Mouse (Mus musculus) lung, adult 18-20 months (tissue): ENCODE measurements around the gene Zfp708.
A peak's percentile ranks its signal among the peaks of the same experiment; 100 is the strongest.
"Not testable (repeated sequence)": the region's sequence is repeated elsewhere in the genome, so short reads cannot be mapped to it uniquely, and the experiment has no call there.

Experiments used
- DNase-seq, 2 experiments: peaks; one replicate each; pipeline ENCODE4 v3.0.0; 2022; ENCODE audit warnings: mixed read lengths in 2 of 2

Zfp708 gene

DNA sequence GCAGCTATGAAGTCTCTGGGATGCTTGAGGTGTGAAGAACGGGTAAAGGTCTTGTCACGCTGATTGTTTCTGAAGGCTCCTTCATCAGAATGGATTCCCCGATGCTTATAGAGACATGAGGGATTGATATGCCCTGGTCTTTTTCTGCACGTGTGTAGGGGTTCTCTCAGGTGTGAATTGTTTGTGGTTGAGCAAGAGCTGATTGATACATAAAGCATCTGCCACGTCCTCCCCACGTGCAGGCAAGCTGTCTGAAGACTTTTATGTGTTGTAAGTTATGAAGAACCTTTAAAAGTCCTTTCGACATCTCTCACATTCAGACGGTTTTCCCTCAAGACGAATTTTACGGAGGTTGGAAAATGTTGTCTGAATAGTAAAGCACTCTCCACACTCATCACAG lies at the start of gene Zfp708:
TSS of gene Zfp708 (minus strand) at position 101 of the 400 bp plus-strand sequence.
- no peak for DNase-seq

DNA sequence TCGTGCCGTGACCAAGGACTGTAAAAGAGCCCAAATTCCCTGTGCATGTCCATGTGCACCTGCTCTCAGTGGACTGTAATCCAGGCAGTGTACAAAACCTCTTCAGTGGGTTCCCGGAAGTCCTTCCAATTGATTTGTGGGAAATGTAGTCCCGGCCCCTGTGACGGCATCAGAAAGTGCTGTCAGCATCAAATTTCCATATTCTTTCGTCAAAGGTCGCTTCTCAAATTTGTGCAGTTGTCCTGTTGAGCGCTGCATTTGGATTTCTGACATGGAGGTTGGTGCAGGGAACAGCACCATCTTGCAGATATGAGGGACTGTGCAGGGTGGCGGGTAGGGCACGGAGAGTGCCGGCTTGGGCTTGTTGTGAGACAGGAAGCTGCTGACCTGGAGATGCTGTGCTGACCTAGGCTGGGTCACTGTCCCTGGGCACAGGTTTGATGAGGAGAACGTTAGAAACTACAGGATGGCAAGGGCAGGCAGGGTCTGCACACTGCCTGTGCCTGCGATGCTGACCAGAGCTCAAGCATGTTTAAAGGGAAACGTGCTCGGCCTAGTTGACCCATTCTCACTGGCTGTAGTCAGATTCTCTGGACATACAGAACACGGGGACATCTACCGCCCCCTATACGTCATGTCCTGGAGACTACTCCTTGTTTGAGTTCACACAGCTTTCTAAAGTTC lies 30.4 kb upstream of the Zfp708 start:
- DNase-seq: peak; percentile 87 to 90

DNA sequence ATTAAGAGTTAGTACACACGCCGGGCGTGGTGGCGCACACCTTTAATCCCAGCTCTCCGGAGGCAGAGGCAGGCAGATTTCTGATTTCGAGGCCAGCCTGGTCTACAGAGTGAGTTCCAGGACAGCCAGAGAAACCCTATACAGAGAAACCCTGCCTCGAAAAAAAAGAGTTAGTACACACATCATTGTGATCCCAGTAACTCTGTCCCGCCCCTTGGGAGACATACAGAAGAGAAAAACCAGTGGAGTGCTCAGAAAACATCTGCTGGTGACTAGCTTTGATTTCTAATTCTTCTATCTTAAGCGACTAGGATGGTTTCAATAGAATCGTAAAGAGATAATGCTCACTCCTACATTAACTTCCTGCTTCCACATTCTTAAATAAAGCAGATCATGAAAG lies 29.7 kb upstream of the Zfp708 start:
- DNase-seq: not testable (repeated sequence)

DNA sequence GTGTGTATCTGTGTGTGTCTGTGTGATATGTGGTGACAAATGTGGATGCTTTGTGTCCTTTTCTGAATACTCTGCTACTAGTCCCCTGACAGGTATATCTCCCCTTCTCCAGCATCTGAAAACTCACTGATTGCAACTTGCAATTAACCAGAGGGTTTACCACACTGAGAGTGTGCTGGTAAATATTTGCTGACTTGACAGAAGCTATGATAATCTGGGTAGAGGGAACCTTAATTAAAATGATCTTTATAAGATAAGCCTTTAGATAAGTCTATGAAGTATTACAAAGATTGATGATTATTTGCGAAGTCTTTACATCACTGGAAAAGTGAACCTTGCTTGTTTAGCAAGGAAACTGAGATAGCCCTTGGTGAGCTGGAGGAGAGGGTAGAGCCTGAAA lies 26.7 kb upstream of the Zfp708 start:
- no peak for DNase-seq

DNA sequence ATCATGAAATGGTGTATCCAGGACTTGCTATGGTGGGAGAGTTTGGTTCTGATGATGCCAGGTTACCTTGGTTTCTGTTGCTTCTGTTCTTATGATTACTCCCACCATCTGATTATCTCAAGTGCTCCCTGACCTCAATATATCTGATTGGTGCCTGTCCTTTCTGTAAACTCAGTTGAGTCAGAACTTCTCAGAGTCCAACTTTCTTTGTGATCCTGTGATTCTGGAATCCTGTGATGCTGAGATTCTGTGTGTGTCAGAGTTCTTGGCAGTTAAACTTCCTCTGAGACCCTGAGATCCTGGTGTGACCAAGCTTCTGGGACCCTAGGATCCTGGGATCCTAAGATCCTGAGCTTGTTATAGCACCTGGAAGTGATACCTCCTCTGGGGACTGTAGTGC lies 23.6 kb upstream of the Zfp708 start, which contains the start of gene Zfp759:
TSS of gene Zfp759 (plus strand) at position 301 of the 400 bp plus-strand sequence.
- not testable (repeated sequence) for DNase-seq

DNA sequence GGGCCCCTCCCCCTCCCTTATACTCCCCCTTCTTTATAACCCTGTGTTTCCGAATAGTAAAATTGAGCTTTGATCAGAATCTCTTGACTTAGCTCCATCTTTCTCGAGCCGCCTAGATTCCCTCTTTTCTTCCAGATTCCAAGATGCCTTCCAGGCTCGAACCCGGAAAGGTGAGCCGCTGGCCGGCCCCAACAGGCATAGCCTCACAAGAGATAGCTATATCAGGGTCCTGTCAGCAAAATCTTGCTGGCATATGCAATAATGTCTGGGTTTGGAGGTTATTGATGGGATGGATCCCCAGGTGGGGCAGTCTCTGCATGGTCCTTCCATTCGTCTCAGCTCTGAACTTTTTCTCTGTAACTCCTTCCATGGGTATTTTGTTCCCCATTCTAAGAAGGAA lies 18.4 kb upstream of the Zfp708 start, which contains the start of gene Rslcan18:
TSS of gene Rslcan18 (minus strand) at position 101 of the 400 bp plus-strand sequence.
- DNase-seq: not testable (repeated sequence)

DNA sequence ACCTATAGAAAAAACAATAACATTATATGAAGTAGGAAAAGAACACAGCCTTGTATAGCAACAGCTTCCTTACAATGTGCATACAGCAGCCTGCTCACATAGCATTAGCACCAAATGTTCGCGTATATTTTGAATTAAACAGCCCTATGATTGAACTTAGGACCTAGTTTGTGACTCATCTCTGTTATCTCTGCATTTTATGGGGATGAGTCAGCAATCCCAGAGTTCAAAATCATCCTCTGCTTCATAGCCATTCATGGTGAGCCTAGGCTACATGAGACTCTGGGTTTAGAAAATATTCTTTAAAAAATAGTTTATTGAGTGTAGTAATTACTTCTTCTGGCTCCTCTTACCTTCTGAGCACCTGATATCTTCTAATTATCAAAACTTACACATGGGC lies 15.5 kb upstream of the Zfp708 start:
- DNase-seq: no peak

DNA sequence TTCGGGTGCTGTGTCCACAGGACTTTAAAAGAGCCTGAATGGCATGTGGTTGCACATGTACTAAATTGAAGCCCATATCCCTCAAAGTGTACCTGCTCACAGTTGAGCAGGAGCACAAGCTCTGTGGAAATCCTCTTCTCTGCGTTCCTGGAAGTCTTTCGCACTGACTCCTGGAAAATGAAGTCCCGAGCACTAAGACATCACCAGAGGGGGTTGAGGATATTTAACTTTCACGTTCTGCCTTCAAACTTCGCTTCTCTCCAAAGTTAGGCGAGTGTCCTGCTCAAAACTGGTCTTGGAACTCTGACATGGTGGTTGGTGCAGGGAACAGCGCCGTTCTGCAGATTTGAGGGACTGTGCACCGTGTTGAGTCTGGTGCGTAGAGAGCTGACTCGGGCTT lies 14.3 kb upstream of the Zfp708 start:
- DNase-seq: peak; percentile 17 to 19

DNA sequence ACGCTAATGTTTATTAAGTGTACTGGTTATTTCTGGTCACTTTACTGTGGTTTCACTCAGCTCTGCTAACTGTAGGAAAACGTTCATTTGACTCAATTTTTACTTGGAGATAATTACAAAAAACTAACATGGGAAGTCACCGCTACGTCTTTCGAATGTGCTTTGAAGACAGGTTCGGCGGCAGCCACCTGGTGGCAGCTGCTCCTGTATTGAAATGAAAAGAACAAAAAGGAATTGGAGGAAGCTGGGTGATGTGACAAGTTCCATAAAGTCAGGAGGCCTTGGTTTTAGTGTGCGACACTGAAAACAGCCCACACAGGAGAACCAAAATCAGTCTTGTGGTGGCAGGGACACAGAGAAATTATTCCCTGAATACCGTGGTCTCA lies 11.0 kb upstream of the Zfp708 start:
- DNase-seq: peak in 1 of 2 experiments; percentile 50

DNA sequence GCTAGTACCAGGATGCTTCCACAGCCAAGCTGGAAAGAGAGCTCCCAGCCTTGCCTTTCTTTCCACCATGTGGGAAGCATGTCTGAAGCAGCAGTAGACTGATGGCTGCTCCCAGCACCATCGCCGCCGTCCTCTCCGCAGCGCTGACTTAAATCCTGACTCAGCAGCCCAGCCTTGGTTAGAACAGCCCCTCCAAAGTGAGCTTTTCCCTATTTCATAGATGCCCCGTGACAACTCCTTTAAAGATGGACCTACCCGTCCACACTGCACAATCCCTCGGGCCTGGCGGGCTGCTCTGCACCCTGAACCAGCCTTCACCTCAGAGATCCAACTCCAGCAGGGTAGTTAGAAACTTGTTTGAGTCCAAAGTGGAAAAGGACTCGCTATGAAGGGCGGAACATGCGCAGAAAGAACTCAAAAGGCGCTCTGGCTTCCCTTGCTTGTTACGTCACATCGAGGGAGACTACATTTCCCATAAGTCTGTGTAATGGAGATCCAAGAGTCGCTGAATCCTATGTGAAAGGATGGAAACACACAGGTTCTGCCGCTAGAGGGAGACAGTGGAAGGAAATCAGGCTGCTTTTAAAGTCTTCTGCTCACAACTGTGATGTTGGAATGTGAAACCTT lies 10.5 kb upstream of the Zfp708 start, which contains the start of gene Gm28557:
TSS of gene Gm28557 (minus strand) at position 411 of the 627 bp plus-strand sequence.
- DNase-seq: peak; percentile 92 to 96

DNA sequence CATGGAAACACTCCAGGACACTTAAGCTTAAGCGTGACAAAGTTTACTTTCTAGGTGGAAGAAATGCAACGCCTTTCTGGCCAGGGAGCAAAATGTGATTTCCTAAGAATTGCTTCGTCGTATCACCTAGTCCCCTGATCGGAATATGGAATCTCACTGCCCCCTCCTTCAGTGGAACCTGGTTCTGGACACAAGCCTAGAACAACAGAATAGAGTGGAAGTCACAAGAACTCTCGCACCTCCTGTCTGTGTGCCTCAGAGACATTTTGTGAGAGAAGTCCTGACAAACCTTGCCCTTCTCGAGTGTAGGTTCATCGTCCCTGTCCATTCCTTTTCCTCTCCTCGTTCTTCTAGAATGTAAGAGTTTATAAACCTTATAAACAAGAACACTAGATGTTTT lies 9.9 kb upstream of the Zfp708 start:
- DNase-seq: no peak

DNA sequence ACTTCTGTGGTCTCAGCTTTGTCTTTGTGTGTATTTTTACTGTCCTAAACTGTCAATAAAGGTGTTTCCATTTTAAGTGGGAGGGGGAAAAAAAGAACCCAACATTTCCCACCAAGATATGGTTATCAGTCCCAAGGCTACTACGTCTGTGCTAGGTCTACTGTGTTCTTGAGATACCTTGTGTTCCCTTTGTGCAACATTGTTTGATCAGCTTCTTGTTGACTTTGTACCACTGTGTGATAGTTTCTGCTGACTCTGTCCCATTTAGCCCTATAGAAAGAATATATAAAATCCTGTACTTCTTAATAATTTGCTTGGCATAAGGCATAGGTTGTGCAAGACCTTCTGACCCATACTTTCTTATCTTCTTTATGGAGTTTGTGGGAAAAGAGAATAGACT lies 7.6 kb downstream of the Zfp708 start:
- no peak for DNase-seq

DNA sequence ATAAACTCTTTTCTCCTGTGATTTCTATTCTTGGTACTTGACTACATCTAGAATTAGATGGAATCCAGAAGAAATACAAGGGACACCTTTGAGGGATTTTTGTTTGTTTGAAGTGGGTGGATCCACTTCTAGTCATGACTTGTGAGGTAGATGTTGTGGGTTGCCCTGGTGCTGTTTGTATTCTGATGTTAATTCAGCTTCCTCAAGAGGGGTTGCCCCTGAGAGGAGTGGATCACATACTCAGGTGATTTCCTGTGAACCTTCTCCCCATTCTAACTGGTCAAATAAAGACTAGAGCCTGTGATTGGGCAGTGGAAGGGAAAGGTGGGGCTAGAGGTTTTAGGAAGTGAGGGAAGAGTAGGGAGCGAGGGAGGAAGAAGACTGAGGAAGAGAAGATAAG lies 15.8 kb downstream of the Zfp708 start:
- DNase-seq: peak in 1 of 2 experiments; percentile 41

DNA sequence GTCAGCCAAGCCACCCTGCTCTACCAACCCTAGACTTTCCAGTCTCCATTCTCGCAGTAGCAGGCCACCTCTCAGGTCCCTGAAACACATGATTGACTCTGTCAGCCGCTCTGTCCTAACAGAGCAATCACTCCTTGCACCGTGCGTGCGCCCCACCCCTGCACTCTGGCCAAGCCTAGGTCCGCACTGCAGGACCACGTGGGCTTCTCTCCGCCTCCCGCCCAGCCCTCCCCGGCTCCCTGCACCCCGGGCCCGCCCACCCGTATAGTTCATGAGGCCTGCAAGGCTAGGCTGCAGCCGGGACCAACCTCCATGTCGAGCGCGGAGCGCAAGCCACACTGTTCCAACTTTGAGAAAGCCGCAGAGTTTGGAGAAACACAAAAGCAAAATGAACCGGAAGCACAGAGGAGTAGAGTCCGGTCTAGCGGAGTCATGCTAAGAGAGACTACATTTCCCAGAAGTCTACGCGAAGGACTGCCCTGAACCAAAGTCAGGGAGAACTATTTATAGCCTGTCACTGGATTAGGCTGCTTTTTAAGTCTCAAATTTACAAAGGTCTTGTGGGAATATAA lies 16.5 kb downstream of the Zfp708 start:
- peak; percentile 83 to 86 for DNase-seq

DNA sequence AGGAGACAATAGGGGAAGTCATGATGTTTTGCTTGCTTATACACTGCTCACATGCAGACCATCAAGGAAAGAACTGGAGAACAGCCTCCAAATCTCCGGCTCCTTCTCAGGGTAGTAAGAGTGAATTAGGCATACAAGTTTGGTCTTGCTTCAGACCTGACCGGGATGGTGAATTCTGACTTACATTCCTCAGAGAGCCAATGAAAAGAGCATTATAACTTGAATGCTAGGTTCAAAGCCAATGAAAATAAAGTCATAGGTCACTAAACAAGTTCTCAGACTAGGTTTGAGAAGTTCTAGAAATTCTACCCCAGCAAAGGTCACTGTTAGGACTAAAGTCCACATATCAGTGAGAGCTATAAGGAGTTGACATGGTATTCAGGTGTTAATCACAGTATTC lies 20.5 kb downstream of the Zfp708 start:
- no peak for DNase-seq

DNA sequence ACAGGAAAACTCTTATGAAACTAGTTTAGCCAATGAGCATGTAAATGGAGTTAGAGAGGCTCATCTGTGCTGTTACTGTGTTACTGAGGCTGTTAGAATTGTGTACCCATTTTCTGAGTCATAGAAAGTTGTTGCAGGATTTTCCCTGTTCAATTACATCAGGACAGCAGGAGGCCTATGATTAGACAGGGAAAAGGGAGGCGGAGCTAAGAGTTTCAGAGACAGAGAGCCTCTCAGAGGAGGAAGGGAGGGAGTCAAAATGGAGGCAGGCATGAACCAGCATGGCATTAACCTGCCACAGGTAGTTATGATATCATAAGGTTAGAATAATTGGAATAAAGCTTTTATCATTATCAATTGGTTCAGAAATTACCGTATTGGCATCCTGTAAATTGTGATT lies 25.0 kb downstream of the Zfp708 start:
- no peak for DNase-seq

DNA sequence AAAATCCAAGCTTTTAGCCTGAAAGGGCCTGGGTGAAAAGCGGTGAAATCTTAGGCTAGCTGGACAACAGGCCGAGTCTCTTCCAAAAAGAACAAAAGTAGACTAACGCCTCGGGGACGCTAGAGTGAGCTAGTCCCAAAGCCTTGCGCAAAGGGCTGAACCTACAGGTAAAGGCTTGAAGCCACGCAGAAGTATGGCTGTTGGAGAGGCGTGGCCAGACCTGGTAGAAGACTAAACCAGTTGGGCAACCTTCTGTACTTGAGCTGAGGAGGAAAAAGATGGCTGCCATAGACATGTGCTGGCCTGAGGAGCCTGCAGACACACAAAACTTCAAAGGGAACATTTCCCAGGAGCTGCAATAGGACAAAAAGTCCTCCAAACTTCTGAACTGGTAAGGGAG lies 32.4 kb downstream of the Zfp708 start:
- DNase-seq: no peak

DNA sequence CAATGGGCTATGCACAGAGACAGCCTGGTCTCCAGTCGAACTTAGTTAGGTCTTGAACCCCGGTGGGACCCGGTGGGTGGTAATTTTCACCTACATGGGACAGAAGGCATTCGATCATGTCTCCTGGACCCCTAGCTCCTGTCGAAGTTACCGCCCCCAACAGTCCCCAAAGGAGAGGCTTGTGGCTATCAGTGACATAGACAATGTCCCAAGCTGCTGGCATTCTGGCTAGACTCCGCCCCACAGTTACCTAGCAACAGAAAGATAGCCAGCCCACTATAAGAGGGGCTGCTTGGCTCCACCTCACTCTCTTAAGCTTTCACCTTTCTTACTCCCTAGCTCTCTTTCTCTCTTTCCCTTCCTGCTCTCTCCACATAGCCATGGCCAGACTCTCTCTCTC lies 35.3 kb downstream of the Zfp708 start:
- no peak for DNase-seq

DNA sequence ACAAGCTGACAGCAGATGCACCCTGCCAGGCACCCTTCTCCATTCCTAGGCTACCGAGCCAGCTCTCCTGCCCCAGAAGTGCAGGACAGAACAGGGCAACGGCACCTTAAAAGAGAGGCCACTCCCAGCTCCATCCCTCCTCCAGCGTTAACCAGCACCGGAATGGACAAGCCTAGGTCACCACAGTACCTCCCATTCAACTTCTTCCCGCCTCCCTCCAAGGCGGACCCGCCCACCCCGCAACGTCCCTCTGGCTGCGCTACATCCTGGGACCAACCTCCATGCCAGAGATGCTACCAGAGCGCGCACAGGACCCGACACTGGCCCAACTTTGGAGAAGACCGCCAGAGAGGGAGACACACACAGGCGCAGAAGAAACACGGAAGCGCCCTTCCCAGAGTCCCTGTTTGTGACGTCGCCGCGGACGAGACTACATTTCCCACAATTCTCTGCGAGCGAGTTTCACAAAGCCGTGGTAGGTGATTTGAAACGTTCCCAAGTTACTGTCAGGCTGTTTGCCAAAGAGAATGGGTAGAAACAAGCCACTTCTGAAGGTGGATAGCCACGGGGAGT lies 36.9 kb downstream of the Zfp708 start, which contains the start of gene Zfp712:
TSS of gene Zfp712 (minus strand) at position 385 of the 573 bp plus-strand sequence.
- peak; percentile 94 to 96 for DNase-seq

DNA sequence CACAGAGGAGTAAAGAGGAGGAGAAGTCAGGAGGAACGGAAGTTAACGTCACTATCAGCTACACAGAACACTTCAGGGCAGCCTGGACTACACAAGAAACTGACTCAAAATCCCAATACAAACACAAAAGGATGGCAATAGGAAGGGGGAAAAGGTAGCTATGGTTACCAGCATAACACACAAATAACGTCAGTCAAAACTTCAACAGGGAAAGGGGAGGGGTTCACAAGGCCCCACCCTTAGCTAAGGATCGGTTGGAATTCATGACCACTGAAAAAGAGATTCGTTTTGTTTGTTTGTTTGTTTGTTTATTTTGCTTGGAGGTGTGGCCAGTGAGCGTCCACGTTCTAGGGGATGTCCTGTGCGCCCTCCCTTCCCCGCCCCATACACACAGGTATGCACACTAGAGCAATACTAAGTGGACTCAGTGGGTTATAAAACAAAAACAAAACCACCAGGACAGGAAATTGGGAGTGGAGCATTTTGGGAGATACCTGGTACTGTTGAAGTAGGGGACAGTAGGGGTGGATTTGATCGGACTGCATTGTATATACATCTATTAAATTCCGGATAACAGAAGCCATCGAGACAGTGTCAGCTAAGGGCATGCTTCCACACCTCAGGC lies 37.5 kb downstream of the Zfp708 start:
- DNase-seq: peak in 1 of 2 experiments; percentile 21
